Mouse (Mus musculus) MEL (cell line): Measurements from ENCODE around the gene Gm35549. TPM values are rescaled to one million over a fixed set of nuclear protein-coding genes. Genes with fewer than 3 reads are reported as not detected.
A peak's percentile ranks its signal among the peaks of the same experiment; 100 is the strongest.

Experiments
- DNase-seq: peaks from one replicate; pipeline ENCODE4 v3.0.0; 2011; ENCODE audit warnings: low read depth, low spot score
- H3K27ac ChIP-seq: 2 replicates; pipeline ENCODE4 v1.5.1; 2012; ENCODE audit warnings: low read depth, mild to moderate bottlenecking, control low read depth, low read length, moderate library complexity; ENCODE audit not compliant: control insufficient read depth
- H3K27me3 ChIP-seq, 2 experiments: fragments of 150-350 bp in 1 of 2; sonication (generic) in 1 of 2; 2 replicates each; pipeline ENCODE4 v1.6.1; 2012; ENCODE audit warnings: low read length in 2 of 2, mild to moderate bottlenecking in 2 of 2, improper control_type of control experiment in 1 of 2, moderate library complexity in 1 of 2; ENCODE audit not compliant: insufficient read depth in 2 of 2, control insufficient read depth in 1 of 2
- H3K36me3 ChIP-seq, 2 experiments: 2 replicates each; pipeline ENCODE4 v1.6.1; 2012 to 2014; ENCODE audit warnings: low read length in 2 of 2, improper control_type of control experiment in 1 of 2, inconsistent platforms in 1 of 2, mild to moderate bottlenecking in 1 of 2; ENCODE audit not compliant: insufficient read depth in 2 of 2, control insufficient read depth in 1 of 2
- H3K4me1 ChIP-seq, 2 experiments: fragments of 150-350 bp in 1 of 2; sonication (generic) in 1 of 2; 2 replicates each; pipeline ENCODE4 v1.6.1; 2012; ENCODE audit warnings: low read length in 2 of 2, improper control_type of control experiment in 1 of 2, mild to moderate bottlenecking in 1 of 2; ENCODE audit not compliant: insufficient read depth in 2 of 2, control insufficient read depth in 1 of 2
- H3K4me3 ChIP-seq, 2 experiments: fragments of 150-350 bp in 1 of 2; sonication (generic) in 1 of 2; 2 replicates each; pipeline ENCODE4 v1.5.1; 2012; ENCODE audit warnings: low read depth in 2 of 2, low read length in 2 of 2, mild to moderate bottlenecking in 2 of 2, moderate library complexity in 2 of 2, control low read depth in 1 of 2, improper control_type of control experiment in 1 of 2; ENCODE audit not compliant: control insufficient read depth in 1 of 2, insufficient read depth in 1 of 2
- H3K79me2 ChIP-seq: 2 replicates; pipeline ENCODE4 v1.6.1; 2012; ENCODE audit warnings: mild to moderate bottlenecking, low read length, moderate library complexity; ENCODE audit not compliant: control insufficient read depth, poor library complexity, insufficient read depth
- H3K9ac ChIP-seq: 2 replicates; pipeline ENCODE4 v1.6.1; 2012; ENCODE audit warnings: low read depth, mild to moderate bottlenecking, control low read depth, low read length, moderate library complexity; ENCODE audit not compliant: control insufficient read depth, poor library complexity, severe bottlenecking
- H3K9me3 ChIP-seq: fragments of 150-350 bp; sonication (generic); replicated peaks from 2 replicates; pipeline ENCODE4 v1.6.1; 2012; ENCODE audit warnings: mild to moderate bottlenecking, low read length, improper control_type of control experiment, moderate library complexity; ENCODE audit not compliant: insufficient read depth
- BHLHE40 ChIP-seq: IDR thresholded peaks from 2 replicates; pipeline ENCODE4 v1.6.1; 2012; ENCODE audit warnings: low read depth, mild to moderate bottlenecking, inconsistent platforms, low read length, improper control_type of control experiment, borderline replicate concordance
- CHD1 ChIP-seq: IDR thresholded peaks from 2 replicates; pipeline ENCODE4 v1.6.1; 2012; ENCODE audit warnings: low read depth, mild to moderate bottlenecking, inconsistent platforms, low read length, improper control_type of control experiment
- CHD2 ChIP-seq: IDR thresholded peaks from 2 replicates; pipeline ENCODE4 v1.6.1; 2011; ENCODE audit warnings: low read length, improper control_type of control experiment
- EP300 ChIP-seq, 2 experiments: IDR thresholded peaks; 2 replicates each; pipeline ENCODE4 v1.6.1; 2011; ENCODE audit warnings: improper control_type of control experiment in 2 of 2, low read length in 2 of 2, low read depth in 1 of 2, mild to moderate bottlenecking in 1 of 2
- ETS1 ChIP-seq: IDR thresholded peaks from 2 replicates; pipeline ENCODE4 v1.6.1; 2012; ENCODE audit warnings: low read depth, mild to moderate bottlenecking, inconsistent platforms, low read length, improper control_type of control experiment, moderate library complexity
- GABPA ChIP-seq: IDR thresholded peaks from 2 replicates; pipeline ENCODE4 v1.6.1; 2012; ENCODE audit warnings: low read depth, mild to moderate bottlenecking, inconsistent platforms, low read length, improper control_type of control experiment, moderate library complexity
- GATA1 ChIP-seq: IDR thresholded peaks from 2 replicates; pipeline ENCODE4 v1.6.1; 2011; ENCODE audit warnings: low read depth, low read length, improper control_type of control experiment
- JUND ChIP-seq: IDR thresholded peaks from 2 replicates; pipeline ENCODE4 v1.6.1; 2011; ENCODE audit warnings: low read depth, mild to moderate bottlenecking, improper control_type of control experiment, low read length
- MAFK ChIP-seq: IDR thresholded peaks from 2 replicates; pipeline ENCODE4 v1.6.1; 2011; ENCODE audit warnings: low read depth, mild to moderate bottlenecking, low read length, improper control_type of control experiment, borderline replicate concordance
- MYC ChIP-seq: IDR thresholded peaks from 2 replicates; pipeline ENCODE4 v1.6.1; 2011; ENCODE audit warnings: low read depth, mild to moderate bottlenecking, low read length, improper control_type of control experiment, moderate library complexity
- POLR2AphosphoS5 ChIP-seq: IDR thresholded peaks from 2 replicates; pipeline ENCODE4 v1.6.1; 2012; ENCODE audit warnings: low read depth, borderline replicate concordance, mild to moderate bottlenecking, inconsistent platforms, low read length, moderate library complexity, mixed read lengths
- RCOR1 ChIP-seq: IDR thresholded peaks from 2 replicates; pipeline ENCODE4 v1.6.1; 2012; ENCODE audit warnings: low read depth, mild to moderate bottlenecking, inconsistent platforms, low read length, improper control_type of control experiment
- SIN3A ChIP-seq: IDR thresholded peaks from 2 replicates; pipeline ENCODE4 v1.6.1; 2012; ENCODE audit warnings: low read length, improper control_type of control experiment, inconsistent platforms
- ZC3H11A ChIP-seq: IDR thresholded peaks from 2 replicates; pipeline ENCODE4 v1.6.1; 2012; ENCODE audit warnings: low read depth, mild to moderate bottlenecking, inconsistent platforms, low read length, improper control_type of control experiment
- ZKSCAN1 ChIP-seq: IDR thresholded peaks from 2 replicates; pipeline ENCODE4 v1.6.1; 2012; ENCODE audit warnings: low read depth, mild to moderate bottlenecking, inconsistent platforms, low read length, improper control_type of control experiment, moderate library complexity
- ZNF384 ChIP-seq: IDR thresholded peaks from 2 replicates; pipeline ENCODE4 v1.6.1; 2012; ENCODE audit warnings: low read depth, mild to moderate bottlenecking, inconsistent platforms, low read length, improper control_type of control experiment
- polyA plus RNA-seq, 2 experiments: library from polyadenylated mRNA; stranded (reverse) in 1 of 2; unstranded in 1 of 2; fragments of >175 nt in 1 of 2; fragments of >200 nt in 1 of 2; gene quantifications; 2 replicates each; pipeline versions ENCODE4 v1.2.1 to v1.2.4; 2012; ENCODE audit warnings: low replicate concordance in 2 of 2, low read depth in 1 of 2; ENCODE audit not compliant: insufficient read length in 2 of 2, insufficient read depth in 1 of 2, missing spikeins in 1 of 2
- total RNA-seq: library from RNA; depleted of rRNA; stranded (reverse); fragments of 300-350 nt; gene quantifications from 2 replicates; pipeline ENCODE4 v1.2.3, GENCODE M21; 2012

The Gm35549 gene
- total and polyA plus RNA-seq, 3 experiments: 0.31 TPM; not detected in 2

GRCm38 (mm10) chr9:122874653-122875052, 30.8 kb upstream of the Gm35549 start:
- Histone ChIP-seq H3K9me3 (no peaks in the 10 kb centered on the region), H3K4me3 (no peak overlapping the region)

GRCm38 (mm10) chr9:122872595-122872994, 28.8 kb upstream of the Gm35549 start:
- no peaks in the 10 kb centered on the region for H3K79me2 ChIP-seq
- H3K9ac ChIP-seq: no peak overlapping the region
- H3K4me3 ChIP-seq: no peak overlapping the region
- no peak overlapping the region for H3K27ac ChIP-seq
- H3K27me3 ChIP-seq: no peaks in the 10 kb centered on the region; a peak in 1 of 4 replicates
- no peaks in the 10 kb centered on the region for H3K36me3 ChIP-seq
- H3K4me1 ChIP-seq: no peaks in the 10 kb centered on the region
- TF ChIP-seq MYC: no peak
- no peak for TF ChIP-seq MAFK
- TF ChIP-seq POLR2AphosphoS5: no peak
- no peak for TF ChIP-seq RCOR1
- DNase-seq: no peak
- H3K9me3 ChIP-seq: no peaks in the 10 kb centered on the region

More at GRCm38 (mm10) chr9:122874653-122875052, 30.8 kb upstream of the Gm35549 start:
- H3K4me1 ChIP-seq: no peaks in the 10 kb centered on the region
- H3K9ac ChIP-seq: no peak overlapping the region
- no peak for TF ChIP-seq CHD2
- no peak for TF ChIP-seq ZKSCAN1
- TF ChIP-seq GABPA: no peak
- no peak for TF ChIP-seq ZNF384
- no peak for TF ChIP-seq BHLHE40
- TF ChIP-seq EP300 (IDR thresholded peaks at IDR 0.05; ENCODE audit: low read depth in 1 of 2, low read length in 2 of 2): no peak
- TF ChIP-seq ETS1: no peak
- TF ChIP-seq JUND: no peak
- TF ChIP-seq ZC3H11A: no peak
- TF ChIP-seq SIN3A: no peak
- no peaks in the 10 kb centered on the region for H3K36me3 ChIP-seq
- no peak overlapping the region for H3K27ac ChIP-seq
- H3K27me3 ChIP-seq: no peaks in the 10 kb centered on the region
- DNase-seq: no peak
- no peaks in the 10 kb centered on the region for H3K79me2 ChIP-seq

DNA sequence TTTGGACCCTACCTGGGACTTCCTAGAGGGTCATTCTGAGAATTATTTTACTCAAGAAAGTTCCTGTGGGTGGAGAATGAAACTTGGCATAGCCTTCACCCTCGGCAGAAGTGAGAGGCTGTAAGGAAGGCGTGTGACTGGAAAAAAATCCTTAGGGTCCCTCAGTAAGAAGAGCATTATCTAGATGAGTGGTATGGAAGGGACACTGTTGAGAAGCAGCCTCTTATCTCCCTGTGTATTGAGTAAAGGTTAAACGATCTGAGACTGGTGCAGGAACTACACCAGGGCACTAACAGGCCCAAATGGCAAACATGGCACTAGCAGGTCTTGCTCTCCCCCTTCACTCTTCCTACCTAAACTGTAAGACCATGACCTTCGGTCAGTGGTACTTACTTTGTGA, 22.4 kb upstream of the Gm35549 start:
- H3K4me3 ChIP-seq: peak overlapping the region; percentile 41 to 99
- peak overlapping the region; percentile 74 for H3K9ac ChIP-seq
- no peaks in the 10 kb centered on the region; a peak in 1 of 4 replicates for H3K27me3 ChIP-seq
- peaks cover 32% of the 10 kb centered on the region for H3K79me2 ChIP-seq
- H3K36me3 ChIP-seq: peaks cover 13 to 18% of the 10 kb centered on the region in 2 experiments
- TF ChIP-seq GATA1 (0 out of 2 replicates have a peak, but pooled peaks have one; percentile 4), CHD1 (no peak)
- no peaks in the 10 kb centered on the region for H3K9me3 ChIP-seq
- DNase-seq: no peak
- H3K4me1 ChIP-seq: peaks cover 9 to 11% of the 10 kb centered on the region in 2 experiments
- peak overlapping the region; percentile 48 for H3K27ac ChIP-seq
